Mouse (Mus musculus) ES-Bruce4 (cell line): ENCODE results near the gene Gprasp1. TPM values are rescaled to one million over a fixed set of nuclear protein-coding genes. Genes with fewer than 3 reads are reported as not detected.
"Not testable (repeated sequence)": the region's sequence is repeated elsewhere in the genome, so short reads cannot be mapped to it uniquely, and the experiment has no call there.

Source experiments
- H3K27ac ChIP-seq: 2 replicates; pipeline ENCODE4 v1.5.1; 2012; ENCODE audit warnings: low read length, inconsistent platforms; ENCODE audit not compliant: insufficient read depth
- H3K27me3 ChIP-seq: 2 replicates; pipeline ENCODE4 v1.6.1; 2012; ENCODE audit warnings: mild to moderate bottlenecking, low read length, inconsistent platforms; ENCODE audit not compliant: control insufficient read depth, poor library complexity, insufficient read depth, severe bottlenecking
- H3K36me3 ChIP-seq: 2 replicates; pipeline ENCODE4 v1.6.1; 2012; ENCODE audit warnings: inconsistent platforms, mild to moderate bottlenecking, low read length, moderate library complexity; ENCODE audit not compliant: control insufficient read depth, poor library complexity, insufficient read depth, severe bottlenecking
- H3K4me1 ChIP-seq: one replicate; pipeline ENCODE4 v1.8.1; 2011; ENCODE audit warnings: low read length; ENCODE audit not compliant: control insufficient read depth, insufficient read depth
- H3K4me3 ChIP-seq: 2 replicates; pipeline ENCODE4 v1.5.1; 2011; ENCODE audit warnings: low read depth, mild to moderate bottlenecking, low read length
- H3K9ac ChIP-seq: 2 replicates; pipeline ENCODE4 v1.6.1; 2012; ENCODE audit warnings: low read depth, mild to moderate bottlenecking, inconsistent platforms; ENCODE audit not compliant: poor library complexity, severe bottlenecking
- H3K9me3 ChIP-seq: replicated peaks from 2 replicates; pipeline ENCODE4 v1.6.1; 2012; ENCODE audit warnings: mild to moderate bottlenecking, low read length, inconsistent platforms; ENCODE audit not compliant: control insufficient read depth, poor library complexity, insufficient read depth, severe bottlenecking
- CTCF ChIP-seq: IDR thresholded peaks from one replicate; pipeline ENCODE4 v1.8.1; 2011; ENCODE audit warnings: low read depth, low read length
- EP300 ChIP-seq: IDR thresholded peaks from 2 replicates; pipeline ENCODE4 v1.6.1; 2011; ENCODE audit warnings: low read depth, low read length; ENCODE audit not compliant: insufficient read depth
- POLR2A ChIP-seq: IDR thresholded peaks from one replicate; pipeline ENCODE4 v1.8.1; 2011; ENCODE audit warnings: low read length; ENCODE audit not compliant: insufficient read depth
- polyA plus RNA-seq: library from polyadenylated mRNA; stranded (reverse); fragments of >200 nt; gene quantifications from 2 replicates; pipeline ENCODE4 v1.2.4, GENCODE M21; 2011; ENCODE audit warnings: low read depth; ENCODE audit not compliant: missing spikeins, insufficient read depth, insufficient read length

The Gprasp1 gene
- polyA plus RNA-seq, 1 experiment = 49.3 TPM

- Histone ChIP-seq H3K36me3 (no peaks in the 10 kb centered on the region), H3K4me3 (no peak overlapping the region), H3K9me3 (no peaks in the 10 kb centered on the region), H3K27me3 (no peaks in the 10 kb centered on the region), H3K9ac (no peak overlapping the region), H3K27ac (no peak overlapping the region), H3K4me1 (no peaks in the 10 kb centered on the region)
- TF ChIP-seq POLR2A = no peak
- TF ChIP-seq EP300 = no peak
- no peak for TF ChIP-seq CTCF
Observed at GRCm38 (mm10) chrX:135768565-135768964, 26.0 kb downstream of the Gprasp1 start.

GRCm38 (mm10) chrX:135791536-135791935, 49.0 kb downstream of the Gprasp1 start:
- no peak overlapping the region for H3K4me3 ChIP-seq
- TF ChIP-seq POLR2A = no peak
- TF ChIP-seq CTCF = no peak
- no peak for TF ChIP-seq EP300
- H3K36me3 ChIP-seq = no peaks in the 10 kb centered on the region
- no peak overlapping the region for H3K9ac ChIP-seq
- H3K9me3 ChIP-seq = no peaks in the 10 kb centered on the region
- H3K27ac ChIP-seq = no peak overlapping the region
- no peaks in the 10 kb centered on the region for H3K27me3 ChIP-seq
- H3K4me1 ChIP-seq = no peaks in the 10 kb centered on the region

GRCm38 (mm10) chrX:135792326-135792725, 49.8 kb downstream of the Gprasp1 start:
- no peak overlapping the region for H3K27ac ChIP-seq
- H3K27me3 ChIP-seq = no peaks in the 10 kb centered on the region
- H3K36me3 ChIP-seq = no peaks in the 10 kb centered on the region
- TF ChIP-seq CTCF = no peak
- no peak for TF ChIP-seq EP300
- TF ChIP-seq POLR2A = no peak
- no peak overlapping the region for H3K9ac ChIP-seq
- H3K4me3 ChIP-seq = no peak overlapping the region
- H3K9me3 ChIP-seq = no peaks in the 10 kb centered on the region
- no peaks in the 10 kb centered on the region for H3K4me1 ChIP-seq

GRCm38 (mm10) chrX:135795591-135796304, 53.2 kb downstream of the Gprasp1 start:
- not testable (repeated sequence) for H3K27ac ChIP-seq
- peak overlapping the region; percentile 83 for H3K9ac ChIP-seq
- peak; percentile 24 for TF ChIP-seq POLR2A

GRCm38 (mm10) chrX:135796305-135797211, 54.0 kb downstream of the Gprasp1 start:
- H3K27ac ChIP-seq, H3K27me3 ChIP-seq, H3K4me1 ChIP-seq, H3K36me3 ChIP-seq, H3K9me3 ChIP-seq: not testable (repeated sequence)
- peak overlapping the region; percentile 78 for H3K4me3 ChIP-seq
- peak overlapping the region; percentile 83 for H3K9ac ChIP-seq

More at GRCm38 (mm10) chrX:135795591-135796304, 53.2 kb downstream of the Gprasp1 start:
- not testable (repeated sequence) for H3K9me3 ChIP-seq, H3K4me1 ChIP-seq, H3K36me3 ChIP-seq, H3K27me3 ChIP-seq
- peak overlapping the region; percentile 78 for H3K4me3 ChIP-seq

GRCm38 (mm10) chrX:135797212-135797644, 54.7 kb downstream of the Gprasp1 start, which contains the start of gene Bhlhb9:
Gene Bhlhb9 (plus strand): TSS chrX:135797594.
- H3K27ac ChIP-seq, H3K36me3 ChIP-seq, H3K9me3 ChIP-seq, H3K27me3 ChIP-seq, H3K4me1 ChIP-seq: not testable (repeated sequence)
- Histone ChIP-seq H3K4me3 (peak within 1 kb of the TSS; percentile 78), H3K9ac (peak within 1 kb of the TSS; percentile 83)
